Mouse (Mus musculus) forebrain, embryonic 14.5 days (tissue): Measurements from ENCODE around the gene Mxi1. TPM values are rescaled to one million over a fixed set of nuclear protein-coding genes. Genes with fewer than 3 reads are reported as not detected.

ENCODE experiments used
- ATAC-seq: fragments of 200-750 bp; cut with Nextera tagmentation; 2 replicates; pipeline ENCODE4 v1.8.0; 2017; ENCODE audit warnings: mild to moderate bottlenecking, moderate library complexity
- DNase-seq: peaks from one replicate; pipeline ENCODE4 v3.0.0-alpha.2; 2015; ENCODE audit warnings: low spot score
- H3K27ac ChIP-seq: fragments of 300-500 bp; sonication (generic); 2 replicates; pipeline ENCODE4 v1.5.1; 2014; ENCODE audit warnings: low read depth, mild to moderate bottlenecking, control low read depth, low read length, moderate library complexity
- H3K27me3 ChIP-seq: fragments of 300-500 bp; sonication (generic); replicated peaks from 2 replicates; pipeline ENCODE4 v1.6.1; 2014; ENCODE audit warnings: low read length, control low read depth, mixed read lengths; ENCODE audit not compliant: control insufficient read depth, insufficient read depth
- H3K36me3 ChIP-seq: fragments of 300-500 bp; sonication (generic); 2 replicates; pipeline ENCODE4 v1.6.1; 2014; ENCODE audit warnings: low read length, control low read depth; ENCODE audit not compliant: control insufficient read depth, insufficient read depth
- H3K4me1 ChIP-seq: fragments of 300-500 bp; sonication (generic); 2 replicates; pipeline ENCODE4 v1.6.1; 2014; ENCODE audit warnings: antibody characterized with exemption, low read length, control low read depth; ENCODE audit not compliant: control insufficient read depth, insufficient read depth
- H3K4me2 ChIP-seq: fragments of 300-500 bp; sonication (generic); 2 replicates; pipeline ENCODE4 v1.6.1; 2014; ENCODE audit warnings: mild to moderate bottlenecking, control low read depth, low read length
- H3K4me3 ChIP-seq: fragments of 300-500 bp; sonication (generic); 2 replicates; pipeline ENCODE4 v1.5.1; 2014; ENCODE audit warnings: low read depth, low read length, control low read depth
- H3K9ac ChIP-seq: fragments of 300-500 bp; sonication (generic); 2 replicates; pipeline ENCODE4 v1.6.1; 2014; ENCODE audit warnings: mild to moderate bottlenecking, low read length, control low read depth, moderate library complexity
- H3K9me3 ChIP-seq: fragments of 300-500 bp; sonication (generic); replicated peaks from 2 replicates; pipeline ENCODE4 v1.6.1; 2016; ENCODE audit warnings: low read length, control low read depth, mixed read lengths; ENCODE audit not compliant: control insufficient read depth
- WGBS: fragments of 180-500 bp; shearing (Covaris S2); extraction: QIAGEN DNeasy Blood & Tissue Kit; methylation state at CpG from one replicate; pipeline ENCODE4 v1.1.7; 2014; 5-methylcytosine and 5-hydroxymethylcytosine counted together
- polyA plus RNA-seq: library from polyadenylated mRNA; unstranded; fragments of >200 nt; fragmentation: Nextera tagmentation; extraction: Ambion mirVana; gene quantifications from 2 replicates; pipeline ENCODE4 v1.2.1, GENCODE M21; 2014

The Mxi1 gene
- polyA plus RNA-seq, 1 experiment from 2014 or later = 27.6 TPM

DNA sequence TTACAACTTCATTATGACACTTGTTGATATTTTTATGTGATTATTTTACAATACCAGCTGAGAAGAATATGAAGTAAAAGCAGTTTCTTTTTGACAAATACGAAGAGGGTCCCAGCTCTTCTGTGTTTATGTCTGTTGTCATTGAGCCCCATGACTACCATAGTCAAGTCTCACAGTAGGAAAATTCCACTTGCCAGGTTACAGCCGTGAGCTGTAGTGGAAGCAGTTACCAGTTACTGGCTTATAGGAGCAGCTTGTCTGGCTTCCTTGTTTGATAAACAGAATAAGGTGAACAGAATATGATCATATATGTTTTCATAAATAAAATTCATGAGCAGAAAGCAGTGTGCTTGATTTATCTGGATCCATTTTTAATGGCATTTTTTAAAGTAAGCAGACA lies 54.2 kb downstream of the Mxi1 start:
- 78% methylated on average over 2 of the region's 2 CpGs for WGBS
- DNase-seq (no peak), ATAC-seq (no peak)
- no peaks in the 10 kb centered on the region for H3K36me3 ChIP-seq
- peaks cover 27% of the 10 kb centered on the region for H3K4me1 ChIP-seq
- no peaks in the 10 kb centered on the region for H3K27me3 ChIP-seq
- H3K9ac ChIP-seq = no peak overlapping the region
- H3K4me3 ChIP-seq = no peak overlapping the region
- no peak overlapping the region for H3K27ac ChIP-seq
- H3K9me3 ChIP-seq = no peaks in the 10 kb centered on the region
- H3K4me2 ChIP-seq = no peak overlapping the region

DNA sequence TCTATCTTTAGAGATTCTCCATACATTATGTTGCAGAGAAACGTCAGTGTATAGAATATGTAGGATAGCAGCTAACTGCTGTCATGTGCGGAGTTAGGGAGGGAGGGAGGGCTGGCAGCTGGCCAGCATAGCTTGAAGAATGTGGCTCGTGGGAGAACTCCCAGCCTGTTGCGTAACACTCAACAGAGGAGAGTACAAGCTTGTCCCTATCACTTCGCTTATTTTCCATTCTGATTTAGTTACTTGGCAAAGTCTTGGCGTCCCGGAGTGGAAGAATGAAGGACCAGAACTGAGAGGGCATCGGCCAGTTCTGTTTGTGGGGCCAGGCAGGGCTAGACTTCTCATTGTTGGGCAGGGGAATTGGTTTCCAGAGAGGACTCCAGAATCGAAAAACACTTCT lies 54.6 kb downstream of the Mxi1 start:
- Histone ChIP-seq H3K4me3 (no peak overlapping the region), H3K27me3 (no peaks in the 10 kb centered on the region), H3K4me2 (peak overlapping the region; percentile 18; the same call in 1 of the 2 replicates), H3K9ac (no peak overlapping the region), H3K9me3 (no peaks in the 10 kb centered on the region), H3K4me1 (peaks cover 23% of the 10 kb centered on the region), H3K36me3 (no peaks in the 10 kb centered on the region; the same call in 1 of the 2 replicates), H3K27ac (no peak overlapping the region)
- DNase-seq (peak; percentile 85), ATAC-seq (peak; percentile 68; the same call in 1 of the 2 replicates)
- WGBS = 17% methylated on average over 9 of the region's 9 CpGs

DNA sequence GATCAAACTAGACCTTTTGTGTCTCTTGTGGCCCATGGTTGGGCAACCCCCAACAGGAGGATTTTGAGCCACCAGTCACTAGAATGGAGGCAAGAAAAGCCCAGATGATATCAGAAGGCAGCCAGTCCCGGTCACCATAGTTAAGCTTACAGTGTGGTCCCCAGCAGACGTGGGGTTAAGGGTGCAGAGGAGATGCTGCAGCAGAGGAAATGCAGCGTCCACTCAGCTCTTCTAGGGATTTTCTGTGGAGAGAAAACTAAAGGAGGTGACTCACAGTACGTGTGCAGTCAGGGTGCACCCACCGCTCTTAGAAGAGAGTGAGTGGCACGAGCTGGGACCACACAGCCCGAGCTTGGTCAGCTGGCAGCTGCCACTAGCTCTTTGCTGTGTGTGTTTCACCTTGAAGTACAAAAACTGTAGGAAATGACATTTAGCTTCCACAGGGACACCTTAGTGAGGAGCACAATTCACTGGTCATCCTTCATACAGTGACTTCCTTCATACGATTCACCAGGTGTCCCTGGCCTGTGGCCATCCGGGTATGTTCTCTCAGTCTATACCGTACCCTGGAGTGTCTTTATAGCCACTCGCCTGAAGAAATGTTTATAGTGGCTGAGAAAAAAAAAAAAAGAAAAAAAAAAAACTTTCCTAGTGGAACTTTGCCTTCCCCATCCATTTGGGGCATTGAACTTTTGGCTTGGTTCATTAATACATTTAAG lies 55.9 kb downstream of the Mxi1 start:
- Histone ChIP-seq H3K9me3 (no peaks in the 10 kb centered on the region), H3K9ac (no peak overlapping the region), H3K4me3 (no peak overlapping the region), H3K27me3 (no peaks in the 10 kb centered on the region), H3K27ac (no peak overlapping the region), H3K4me1 (peaks cover 11% of the 10 kb centered on the region), H3K4me2 (no peak overlapping the region), H3K36me3 (peaks cover 8% of the 10 kb centered on the region)
- no peak for DNase-seq
- 83% methylated on average over 11 of the region's 11 CpGs for WGBS
- ATAC-seq = no peak

DNA sequence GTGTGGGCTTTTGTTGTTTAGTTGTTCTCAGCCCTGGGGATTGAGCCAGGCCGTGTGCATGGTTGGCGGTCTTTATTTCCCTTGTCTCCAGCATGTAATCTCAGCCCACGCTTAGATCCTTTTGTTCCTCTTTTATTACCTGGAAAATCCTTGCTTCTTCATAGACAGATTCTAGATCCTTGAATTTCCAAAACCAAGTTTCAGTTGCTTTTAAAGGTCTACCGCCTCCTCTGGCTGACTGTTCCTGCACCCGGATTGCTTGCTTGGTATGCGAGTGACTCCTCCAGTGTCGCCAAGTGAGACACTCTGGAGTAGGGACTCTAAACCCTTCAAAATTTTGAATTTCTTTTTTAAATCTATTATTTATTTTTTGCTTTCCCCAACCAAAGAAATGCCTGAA lies 56.6 kb downstream of the Mxi1 start:
- Histone ChIP-seq H3K27me3 (no peaks in the 10 kb centered on the region), H3K36me3 (peaks cover 14% of the 10 kb centered on the region), H3K4me1 (peaks cover 8% of the 10 kb centered on the region), H3K9ac (no peak overlapping the region), H3K27ac (no peak overlapping the region), H3K4me3 (no peak overlapping the region), H3K4me2 (no peak overlapping the region), H3K9me3 (no peaks in the 10 kb centered on the region)
- 75% methylated on average over 7 of the region's 7 CpGs for WGBS
- ATAC-seq = no peak
- no peak for DNase-seq

DNA sequence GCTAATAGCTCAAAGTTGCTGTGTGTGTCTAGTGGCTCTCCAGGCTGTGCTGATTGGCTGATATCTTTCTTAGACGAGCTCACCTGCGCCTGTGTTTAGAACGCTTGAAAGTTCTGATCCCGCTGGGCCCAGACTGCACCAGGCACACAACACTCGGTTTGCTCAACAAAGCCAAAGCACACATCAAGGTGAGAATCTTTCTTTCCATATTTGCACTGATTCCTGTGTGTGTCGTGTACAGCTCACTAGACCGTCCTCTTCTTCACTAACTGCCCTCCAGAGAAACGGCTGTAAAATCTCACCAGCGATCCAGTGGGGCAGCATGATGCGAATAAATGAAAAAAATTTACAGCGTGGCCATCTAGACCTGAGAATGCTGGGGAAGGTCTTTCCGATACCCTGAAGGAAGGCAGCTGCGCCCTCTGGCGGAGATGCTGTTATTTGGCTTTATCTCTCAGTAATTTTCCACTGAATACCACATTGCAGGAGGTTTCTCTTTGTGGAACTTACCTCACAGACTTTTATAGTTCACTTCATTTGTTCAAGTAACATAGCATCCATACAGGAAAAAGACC lies 59.2 kb downstream of the Mxi1 start:
- no peak overlapping the region for H3K27ac ChIP-seq
- H3K9ac ChIP-seq = no peak overlapping the region
- H3K4me1 ChIP-seq = peaks cover 8% of the 10 kb centered on the region

DNA sequence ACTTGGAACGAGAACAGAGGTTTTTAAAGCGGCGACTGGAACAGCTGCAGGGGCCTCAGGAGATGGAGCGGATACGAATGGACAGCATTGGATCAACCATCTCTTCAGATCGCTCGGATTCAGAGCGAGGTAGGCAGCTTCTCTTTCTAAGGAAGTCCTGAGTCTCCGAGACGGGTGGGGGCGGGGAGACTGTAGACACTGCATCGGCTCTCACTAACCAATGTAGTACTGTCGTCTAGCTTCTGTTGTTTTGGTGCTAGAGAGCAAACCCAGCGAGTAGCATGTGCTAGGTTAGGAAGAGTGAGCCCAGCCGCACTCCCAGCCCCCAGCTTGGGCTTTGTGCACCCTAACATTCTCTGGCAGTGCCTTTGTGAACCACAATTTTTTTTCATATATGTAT lies 59.9 kb downstream of the Mxi1 start:
- H3K4me3 ChIP-seq = no peak overlapping the region
- WGBS = 76% methylated on average over 15 of the region's 15 CpGs
- no peak overlapping the region for H3K4me2 ChIP-seq
- peaks cover 3% of the 10 kb centered on the region for H3K4me1 ChIP-seq
- no peak overlapping the region for H3K27ac ChIP-seq
- ATAC-seq (no peak; the same call in 1 of the 2 replicates), DNase-seq (no peak)
- no peak overlapping the region for H3K9ac ChIP-seq
- peaks cover 45% of the 10 kb centered on the region for H3K36me3 ChIP-seq
- no peaks in the 10 kb centered on the region for H3K9me3 ChIP-seq
- no peaks in the 10 kb centered on the region for H3K27me3 ChIP-seq

More for the DNA sequence above, 59.2 kb downstream of the Mxi1 start:
- DNase-seq (peak; percentile 91), ATAC-seq (peak; percentile 63)
- Histone ChIP-seq H3K9me3 (no peaks in the 10 kb centered on the region), H3K4me2 (no peak overlapping the region), H3K36me3 (peaks cover 40% of the 10 kb centered on the region), H3K27me3 (no peaks in the 10 kb centered on the region), H3K4me3 (no peak overlapping the region)
- WGBS = 37% methylated on average over 14 of the region's 14 CpGs

DNA sequence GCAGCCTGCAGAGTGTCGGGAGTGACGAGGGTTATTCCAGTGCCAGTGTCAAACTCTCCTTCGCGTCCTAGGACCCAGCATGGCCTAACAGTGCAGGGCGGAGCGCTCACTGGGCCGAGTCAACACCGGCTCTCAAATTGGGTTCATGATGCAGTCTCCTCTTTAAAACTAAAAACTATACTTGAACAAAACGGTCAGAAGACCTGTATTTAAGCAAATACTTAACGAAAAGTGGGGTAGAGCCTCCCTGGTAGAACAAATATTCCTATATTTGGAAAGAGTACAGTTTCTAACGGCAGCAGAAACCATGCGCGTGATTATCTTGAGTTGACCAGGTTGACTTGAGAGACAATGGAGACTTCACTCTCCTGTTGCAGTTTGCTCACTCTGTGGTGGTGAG lies 61.3 kb downstream of the Mxi1 start, which contains the start of gene Gm10197:
Gene Gm10197 (minus strand): TSS at position 101 of the 400 bp plus-strand sequence.
- Histone ChIP-seq H3K4me3 (no peak within 1 kb of the TSS), H3K9ac (no peak within 1 kb of the TSS), H3K36me3 (peaks cover 54% of the 10 kb centered on the region), H3K9me3 (no peaks in the 10 kb centered on the region), H3K27me3 (no peaks in the 10 kb centered on the region), H3K27ac (no peak within 1 kb of the TSS), H3K4me2 (no peak within 1 kb of the TSS), H3K4me1 (no peaks in the 10 kb centered on the region)
- WGBS = 93% methylated on average over 13 of the region's 13 CpGs
- no peak for ATAC-seq
- DNase-seq = no peak

DNA sequence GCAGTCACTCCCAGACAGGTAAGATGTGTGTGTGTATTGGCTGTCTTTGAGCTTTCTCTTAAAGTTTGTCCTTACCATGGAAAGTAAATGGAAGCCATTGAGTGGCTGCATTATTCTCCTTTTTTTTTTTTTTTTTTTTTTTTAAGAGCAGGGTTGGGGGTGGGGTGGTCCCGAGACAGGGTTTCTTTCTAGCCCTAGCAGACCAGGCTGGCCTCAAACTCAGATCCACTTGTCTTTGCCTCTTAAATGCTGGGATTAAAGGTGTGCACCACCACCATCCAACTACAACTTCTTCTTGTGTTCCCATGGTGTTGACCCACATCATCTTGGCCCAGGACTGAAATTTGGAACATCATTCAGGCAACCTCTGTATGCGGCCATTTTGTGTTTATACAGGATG lies 63.3 kb downstream of the Mxi1 start:
- no peak for ATAC-seq
- H3K27me3 ChIP-seq = no peaks in the 10 kb centered on the region
- no peaks in the 10 kb centered on the region for H3K4me1 ChIP-seq
- H3K9ac ChIP-seq = no peak overlapping the region
- no peak for DNase-seq
- WGBS = 90% methylated on average over 2 of the region's 2 CpGs
- no peaks in the 10 kb centered on the region for H3K9me3 ChIP-seq
- H3K36me3 ChIP-seq = peaks cover 64% of the 10 kb centered on the region
- no peak overlapping the region for H3K27ac ChIP-seq
- no peak overlapping the region for H3K4me3 ChIP-seq
- H3K4me2 ChIP-seq = no peak overlapping the region

DNA sequence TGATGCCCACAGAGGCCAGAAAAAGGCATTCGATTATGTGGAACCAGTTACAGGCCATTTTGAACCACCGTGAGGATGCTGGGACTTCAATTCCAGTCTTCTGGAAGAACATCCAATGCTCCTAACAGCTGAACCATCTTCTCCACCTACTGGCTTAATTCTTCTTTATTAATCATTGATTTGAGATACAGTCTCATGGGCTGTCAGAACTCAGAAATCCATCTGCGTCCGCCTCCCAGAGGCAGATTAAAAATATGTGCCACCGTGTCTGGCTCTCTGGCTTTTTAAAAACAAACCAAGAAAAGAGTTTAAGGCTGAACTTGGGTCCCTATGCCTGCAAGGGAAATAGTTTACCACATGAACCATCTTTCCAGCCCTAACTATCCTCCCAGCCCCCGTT lies 65.0 kb downstream of the Mxi1 start:
- Histone ChIP-seq H3K27me3 (no peaks in the 10 kb centered on the region), H3K9me3 (no peaks in the 10 kb centered on the region), H3K36me3 (peaks cover 68% of the 10 kb centered on the region), H3K27ac (no peak overlapping the region), H3K4me2 (no peak overlapping the region), H3K4me3 (no peak overlapping the region), H3K4me1 (no peaks in the 10 kb centered on the region), H3K9ac (no peak overlapping the region)
- DNase-seq (no peak), ATAC-seq (no peak)
- 93% methylated on average over 6 of the region's 6 CpGs for WGBS
